Mouse (Mus musculus) lung, adult 2 months (tissue): ENCODE measurements at regions not wholly inside any gene's neighbourhood (a gene's known extent, or its start where the extent isn't known, plus 50 kb on each side); places are given as distances from the start of the nearest gene placed in this dataset.

Experiments used
- DNase-seq: peaks from one replicate; pipeline ENCODE4 v3.0.0; 2022
- H3K4me1 ChIP-seq: fragments of 200-500 bp; 2 replicates; pipeline ENCODE4 v1.6.1; 2011; ENCODE audit warnings: low read length; ENCODE audit not compliant: control insufficient read depth, insufficient read depth
- H3K4me3 ChIP-seq: fragments of 200-500 bp; replicated peaks from 2 replicates; pipeline ENCODE3; 2011; ENCODE audit warnings: low read depth, mild to moderate bottlenecking, control low read depth, low read length; ENCODE audit errors: extremely low read depth
- CTCF ChIP-seq: fragments of 200-500 bp; IDR thresholded peaks from 2 replicates; pipeline ENCODE4 v1.5.1; 2011; ENCODE audit warnings: mild to moderate bottlenecking, low read length, control low read depth; ENCODE audit not compliant: insufficient read depth
- POLR2A ChIP-seq: fragments of 200-500 bp; IDR thresholded peaks from 2 replicates; pipeline ENCODE4 v1.6.1; 2011; ENCODE audit warnings: low read depth, mild to moderate bottlenecking, control low read depth, low read length, borderline replicate concordance; ENCODE audit errors: extremely low read depth
- WGBS: fragments of 180-500 bp; shearing (Covaris S2); methylation state at CpG from one replicate; pipeline ENCODE4 v1.1.7; 2018; 5-methylcytosine and 5-hydroxymethylcytosine counted together

- DNase-seq = no peak
- Histone ChIP-seq H3K4me3 (no peak overlapping the region), H3K4me1 (no peaks in the 10 kb centered on the region)
- 56% methylated on average over 8 of the region's 8 CpGs for WGBS
- TF ChIP-seq CTCF (no peak), POLR2A (no peak)
Measured at GRCm38 (mm10) chr5:75784998-75785593, 193.2 kb downstream of the Kdr start.

DNA sequence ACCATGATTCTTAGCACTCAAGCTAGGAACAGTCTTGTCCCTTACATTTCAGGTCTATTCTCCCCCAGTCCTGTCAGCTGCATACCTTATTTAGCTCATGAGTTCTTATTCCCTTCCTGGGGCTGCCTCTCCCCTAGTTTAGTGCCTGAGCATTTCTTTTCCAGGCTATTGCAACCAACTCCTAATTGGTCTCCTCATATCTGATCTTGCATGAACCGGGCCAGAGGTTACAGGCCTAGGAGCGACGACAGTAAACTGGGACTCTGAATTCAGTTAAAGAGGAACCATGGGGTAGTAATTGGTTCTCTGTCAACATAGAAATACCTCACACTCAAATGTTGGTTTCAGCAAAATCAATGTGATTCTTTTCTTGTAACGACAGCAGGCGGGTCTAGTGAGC, 195.9 kb downstream of the Kit start:
- H3K4me1 ChIP-seq = no peaks in the 10 kb centered on the region
- TF ChIP-seq POLR2A = no peak
- TF ChIP-seq CTCF = no peak
- no peak overlapping the region for H3K4me3 ChIP-seq
- DNase-seq = no peak
- 85% methylated on average over 5 of the region's 5 CpGs for WGBS

- 33% methylated on average over 1 of the region's 1 CpGs for WGBS
- TF ChIP-seq POLR2A = no peak
- no peak for TF ChIP-seq CTCF
- Histone ChIP-seq H3K4me3 (no peak overlapping the region), H3K4me1 (peaks cover 2% of the 10 kb centered on the region; the same call in 1 of the 2 replicates)
- DNase-seq = no peak
Measured at GRCm38 (mm10) chr5:75767213-75767612, 192.5 kb downstream of the Kit start.

DNA sequence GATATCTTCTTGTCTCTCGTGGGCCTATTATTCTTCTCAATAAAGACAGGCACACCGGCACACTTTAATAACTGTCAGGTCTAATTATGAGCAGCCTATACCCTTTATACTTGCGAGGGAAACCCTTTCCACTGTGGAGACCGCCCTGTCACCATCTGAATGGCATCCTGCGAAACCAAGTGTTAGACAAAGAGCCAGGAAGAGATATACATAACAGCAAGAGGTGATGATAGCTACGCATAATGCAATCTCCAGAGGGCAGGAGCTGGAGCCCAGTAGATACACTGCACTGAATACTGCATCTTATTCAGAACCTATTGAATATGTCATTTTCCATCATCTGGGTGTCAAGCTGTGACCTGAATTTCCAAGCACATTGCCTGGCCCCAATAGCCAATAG, 187.7 kb downstream of the Kit start:
- H3K4me3 ChIP-seq = no peak overlapping the region
- H3K4me1 ChIP-seq = peaks cover 2% of the 10 kb centered on the region; the same call in 1 of the 2 replicates
- no peak for DNase-seq
- 51% methylated on average over 6 of the region's 6 CpGs for WGBS
- TF ChIP-seq CTCF (no peak), POLR2A (no peak)

DNA sequence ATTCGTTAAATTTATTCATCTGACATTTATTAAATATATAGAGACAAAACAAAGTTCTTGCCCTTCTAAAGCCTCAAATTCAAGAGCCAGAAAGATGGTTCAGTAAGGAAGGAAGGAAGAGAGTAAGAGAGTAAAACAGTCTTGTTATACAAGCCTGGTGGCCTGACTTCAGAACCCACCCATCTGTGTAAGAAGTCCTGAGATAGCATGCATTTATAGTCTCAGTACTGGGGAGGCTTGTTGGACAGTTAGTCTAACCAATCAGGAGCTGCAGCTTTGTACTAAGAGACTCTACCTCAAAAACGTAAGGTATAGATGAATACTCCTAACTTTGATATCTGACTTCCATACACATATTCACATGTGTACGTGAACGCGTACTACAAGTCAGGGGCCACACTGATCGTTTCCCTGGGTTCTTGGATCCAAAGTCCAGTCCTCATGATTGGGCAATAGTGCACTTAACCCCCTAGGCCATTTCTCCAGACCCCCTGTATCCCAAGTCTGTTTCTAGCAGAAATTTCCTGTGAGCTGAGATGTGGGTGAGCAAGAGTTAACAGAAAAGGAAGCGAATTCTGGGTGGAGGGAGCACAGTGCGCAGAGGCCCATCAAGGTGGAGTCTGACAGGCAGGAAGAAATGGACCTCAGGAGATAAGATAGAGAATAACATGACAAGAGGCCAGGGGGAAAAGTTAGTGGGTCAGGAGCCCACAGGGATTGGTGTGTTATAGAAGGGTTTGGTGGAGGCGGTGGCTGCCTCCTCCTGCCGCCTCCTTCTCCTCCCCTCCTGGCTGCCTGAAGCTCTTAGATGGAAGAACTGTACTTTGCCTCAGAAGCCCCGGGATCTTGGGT, 187.0 kb downstream of the Kit start:
- 60% methylated on average over 11 of the region's 11 CpGs for WGBS
- TF ChIP-seq CTCF (no peak), POLR2A (no peak)
- DNase-seq = no peak
- Histone ChIP-seq H3K4me1 (peaks cover 2% of the 10 kb centered on the region; the same call in 1 of the 2 replicates), H3K4me3 (no peak overlapping the region)

DNA sequence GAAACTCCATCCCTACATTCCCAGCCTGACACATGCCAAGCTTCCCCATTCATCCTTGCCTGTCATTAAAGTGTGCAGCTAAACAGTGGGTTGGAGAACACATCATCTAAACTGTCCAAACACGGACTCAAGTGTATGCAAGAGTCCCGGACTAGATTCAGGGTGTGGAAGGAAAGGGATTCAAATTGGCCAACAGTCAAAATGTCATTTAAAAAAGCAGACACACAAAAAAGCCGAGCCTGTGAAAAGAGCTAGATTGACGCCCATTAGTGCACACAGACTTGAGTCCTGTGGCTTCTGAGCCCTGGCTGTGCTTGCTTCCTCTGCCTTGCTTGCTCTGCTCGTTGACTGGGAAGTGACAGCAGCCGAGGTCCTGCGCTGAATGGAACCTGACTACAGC, 181.5 kb downstream of the Kit start:
- no peak overlapping the region for H3K4me3 ChIP-seq
- peaks cover 2% of the 10 kb centered on the region; the same call in 1 of the 2 replicates for H3K4me1 ChIP-seq
- TF ChIP-seq CTCF (no peak), POLR2A (no peak)
- 36% methylated on average over 7 of the region's 7 CpGs for WGBS
- DNase-seq = no peak

DNA sequence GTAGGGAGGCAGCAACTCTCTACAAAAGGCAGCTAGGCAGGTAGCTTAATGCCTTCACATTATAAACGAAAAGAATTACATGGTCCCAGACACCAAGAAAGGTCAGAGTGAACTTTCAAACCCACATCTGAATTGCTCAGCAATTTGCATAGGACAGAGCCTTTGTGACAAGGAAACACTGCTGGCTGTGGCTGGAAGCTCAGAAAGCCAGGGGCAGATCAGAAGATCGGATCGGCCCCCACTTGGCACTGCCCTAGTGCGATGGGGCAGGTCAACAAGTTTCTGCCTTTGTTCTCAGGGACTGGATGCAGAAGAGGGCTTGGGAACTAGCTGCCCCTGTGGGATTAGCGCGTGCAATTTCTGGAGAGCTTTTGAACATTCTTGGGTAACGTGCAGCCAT, 179.6 kb downstream of the Kit start:
- Histone ChIP-seq H3K4me1 (peaks cover 2% of the 10 kb centered on the region; the same call in 1 of the 2 replicates), H3K4me3 (no peak overlapping the region)
- WGBS = 61% methylated on average over 7 of the region's 7 CpGs
- DNase-seq = no peak
- TF ChIP-seq POLR2A (no peak), CTCF (no peak)

GRCm38 (mm10) chr5:75745311-75745710, 170.6 kb downstream of the Kit start:
- Histone ChIP-seq H3K4me1 (no peaks in the 10 kb centered on the region), H3K4me3 (no peak overlapping the region)
- WGBS = 74% methylated on average over 9 of the region's 9 CpGs
- DNase-seq = no peak
- no peak for TF ChIP-seq CTCF
- no peak for TF ChIP-seq POLR2A

DNA sequence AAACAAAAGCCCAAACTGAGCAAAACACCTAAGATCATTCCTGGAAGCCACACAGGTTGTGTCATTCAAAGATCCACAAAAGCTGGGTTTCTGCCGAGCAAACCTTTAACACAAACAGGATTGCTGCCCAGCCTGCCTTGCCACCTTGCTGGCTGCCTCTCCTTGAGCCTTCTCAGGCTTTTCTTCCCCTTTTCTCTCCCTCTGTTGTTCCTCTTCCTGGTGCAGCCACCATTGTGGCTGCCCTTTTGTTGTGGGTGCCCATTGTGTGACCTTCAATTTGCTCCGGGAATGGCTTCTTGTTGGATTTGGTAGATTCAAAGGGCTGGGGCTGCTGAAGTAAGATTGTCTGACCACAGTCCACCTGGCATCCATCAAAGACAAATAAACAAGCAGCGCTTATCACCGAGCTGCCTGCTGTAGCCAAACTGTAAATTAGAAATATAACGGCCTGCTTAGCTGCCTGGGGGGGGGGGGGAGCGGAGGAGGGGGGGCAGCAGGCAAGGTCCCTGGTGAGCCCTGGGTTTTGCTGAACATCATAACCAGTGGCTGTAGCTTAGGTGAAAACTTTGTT, 169.8 kb downstream of the Kit start:
- 27% methylated on average over 6 of the region's 6 CpGs for WGBS
- Histone ChIP-seq H3K4me1 (no peaks in the 10 kb centered on the region), H3K4me3 (no peak overlapping the region)
- no peak for DNase-seq
- TF ChIP-seq CTCF = no peak
- TF ChIP-seq POLR2A = no peak

GRCm38 (mm10) chr5:75739336-75739735, 164.6 kb downstream of the Kit start:
- TF ChIP-seq POLR2A (no peak), CTCF (no peak)
- peak; percentile 9 for DNase-seq
- 44% methylated on average over 8 of the region's 8 CpGs for WGBS
- H3K4me3 ChIP-seq = no peak overlapping the region
- no peaks in the 10 kb centered on the region for H3K4me1 ChIP-seq
